Mouse (Mus musculus) heart, embryonic 13.5 days (tissue): Measurements from ENCODE around the gene Tmem132e. TPM values are rescaled to one million over a fixed set of nuclear protein-coding genes. Genes with fewer than 3 reads are reported as not detected.

Experiments
- ATAC-seq: fragments of 200-750 bp; cut with Nextera tagmentation; 2 replicates; pipeline ENCODE4 v1.8.0; 2017; ENCODE audit warnings: moderate TSS enrichment; ENCODE audit not compliant: insufficient number of reproducible peaks, low FRiP score, low TSS enrichment; ENCODE audit errors: extremely low read depth
- H3K27ac ChIP-seq: fragments of 300-500 bp; sonication (generic); replicated peaks from 2 replicates; pipeline ENCODE4 v1.5.1; 2015; ENCODE audit warnings: moderate library complexity, mild to moderate bottlenecking, inconsistent platforms
- H3K27me3 ChIP-seq: fragments of 300-500 bp; sonication (generic); replicated peaks from 2 replicates; pipeline ENCODE4 v1.6.1; 2015; ENCODE audit warnings: mild to moderate bottlenecking, inconsistent platforms
- H3K36me3 ChIP-seq: fragments of 300-500 bp; sonication (generic); 2 replicates; pipeline ENCODE4 v1.6.1; 2015; ENCODE audit warnings: mild to moderate bottlenecking, inconsistent platforms
- H3K4me1 ChIP-seq: fragments of 300-500 bp; sonication (generic); 2 replicates; pipeline ENCODE4 v1.6.1; 2015; ENCODE audit warnings: inconsistent platforms
- H3K4me2 ChIP-seq: fragments of 300-500 bp; sonication (generic); 2 replicates; pipeline ENCODE4 v1.6.1; 2015; ENCODE audit warnings: inconsistent platforms, mild to moderate bottlenecking, moderate library complexity
- H3K4me3 ChIP-seq: fragments of 300-500 bp; sonication (generic); 2 replicates; pipeline ENCODE4 v1.5.1; 2015; ENCODE audit warnings: moderate library complexity, mild to moderate bottlenecking, inconsistent platforms
- H3K9ac ChIP-seq: fragments of 300-500 bp; sonication (generic); 2 replicates; pipeline ENCODE4 v1.6.1; 2015; ENCODE audit warnings: inconsistent platforms, mild to moderate bottlenecking, moderate library complexity
- H3K9me3 ChIP-seq: fragments of 300-500 bp; sonication (generic); 2 replicates; pipeline ENCODE4 v1.6.1; 2016; ENCODE audit warnings: inconsistent platforms
- WGBS: fragments of 180-500 bp; shearing (Covaris S2); methylation state at CpG from one replicate; pipeline ENCODE4 v1.1.7; 2015; ENCODE audit warnings: mixed read lengths; 5-methylcytosine and 5-hydroxymethylcytosine counted together
- polyA plus RNA-seq: library from polyadenylated mRNA; unstranded; fragments of >200 nt; fragmentation: Nextera tagmentation; extraction: Ambion mirVana; gene quantifications from 2 replicates; pipeline ENCODE4 v1.2.1, GENCODE M21; 2015

The Tmem132e gene
- polyA plus RNA-seq, 1 experiment from 2014 or later, result 0.15 TPM

DNA sequence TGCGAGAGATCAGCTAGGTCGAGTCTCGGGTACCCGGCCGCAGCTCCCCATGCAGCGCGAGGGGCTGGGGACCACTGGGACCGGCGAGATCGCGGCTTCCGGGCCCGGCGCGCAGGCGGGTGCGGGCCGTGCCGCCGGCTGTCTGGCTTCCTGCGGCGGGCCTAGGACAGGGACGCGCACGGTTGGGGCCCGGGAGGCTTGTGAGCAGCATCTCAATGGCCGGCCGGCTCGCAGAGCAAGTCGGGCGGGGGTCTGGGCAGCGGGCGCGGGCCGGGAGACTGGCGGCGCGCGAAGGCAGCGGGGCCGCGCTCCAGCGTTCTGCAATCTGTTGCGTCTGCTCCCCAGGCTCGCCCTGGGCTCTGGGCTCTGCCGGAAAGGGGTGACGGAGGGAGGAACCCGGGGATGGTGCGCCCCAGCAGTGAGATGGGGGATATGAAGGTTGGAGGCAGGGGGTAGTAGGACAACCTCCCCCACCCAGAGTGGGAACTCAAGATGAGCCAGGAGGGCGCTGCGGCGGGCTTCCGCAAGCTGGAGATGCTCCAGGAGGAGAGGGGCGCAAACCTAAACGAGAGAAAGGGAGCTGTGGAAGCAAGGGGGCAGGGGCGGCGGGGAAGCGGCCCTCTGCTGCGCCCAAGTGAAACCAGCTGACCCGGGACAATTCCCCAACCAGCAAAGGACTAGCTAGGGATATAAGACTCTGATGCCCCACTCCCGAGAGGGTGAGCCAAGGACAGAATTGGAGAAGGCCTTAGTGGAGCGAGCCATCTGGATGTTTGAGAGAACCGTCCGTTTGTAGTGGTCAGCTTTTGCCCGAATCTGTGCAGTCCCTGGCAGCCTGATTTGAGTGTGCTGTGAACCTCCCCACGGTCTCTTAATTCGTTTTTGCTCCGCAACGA is 944 bp downstream of the Tmem132e start:
- ATAC-seq, result no peak
- 2% methylated on average over 69 of the region's 69 CpGs for WGBS
- H3K27ac ChIP-seq, result no peak overlapping the region

DNA sequence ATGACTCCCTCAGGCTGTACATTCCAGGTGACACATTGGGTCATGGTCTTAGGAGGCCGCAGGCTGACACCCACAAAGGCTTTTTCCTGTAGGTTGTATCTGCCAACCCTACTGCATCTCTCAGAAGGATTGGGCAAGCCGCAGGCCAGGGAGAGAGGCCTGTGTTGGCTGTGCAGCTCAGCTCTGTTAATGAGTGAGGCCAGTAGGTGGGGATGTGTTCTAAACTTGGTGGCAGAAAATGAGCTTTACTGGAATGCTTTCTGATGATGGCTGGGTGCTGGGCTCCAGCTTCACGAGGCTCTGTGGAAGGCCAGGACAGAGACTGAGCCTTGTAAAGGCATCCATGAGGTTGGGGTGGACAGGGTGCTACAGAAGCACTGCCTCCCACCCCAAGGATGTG is 3.6 kb downstream of the Tmem132e start:
- Histone ChIP-seq H3K4me3 (no peak overlapping the region), H3K4me1 (peaks cover 22% of the 10 kb centered on the region), H3K9ac (no peak overlapping the region), H3K27me3 (peaks cover 95% of the 10 kb centered on the region), H3K27ac (no peak overlapping the region), H3K9me3 (no peaks in the 10 kb centered on the region), H3K4me2 (no peak overlapping the region), H3K36me3 (no peaks in the 10 kb centered on the region)
- ATAC-seq, result no peak
- 46% methylated on average over 3 of the region's 3 CpGs for WGBS

More for the DNA sequence above, 944 bp downstream of the Tmem132e start:
- H3K9ac ChIP-seq, result peak overlapping the region; percentile 66
- H3K9me3 ChIP-seq, result no peaks in the 10 kb centered on the region
- no peaks in the 10 kb centered on the region for H3K36me3 ChIP-seq
- peaks cover 31% of the 10 kb centered on the region for H3K4me1 ChIP-seq
- H3K4me2 ChIP-seq, result peak overlapping the region; percentile 86
- peak overlapping the region; percentile 61 for H3K4me3 ChIP-seq
- H3K27me3 ChIP-seq, result peaks cover 97% of the 10 kb centered on the region

GRCm38 (mm10) chr11:82399621-82400020 is 10.9 kb downstream of the Tmem132e start:
- H3K36me3 ChIP-seq, result no peaks in the 10 kb centered on the region
- peaks cover 37% of the 10 kb centered on the region for H3K27me3 ChIP-seq
- no peaks in the 10 kb centered on the region for H3K4me1 ChIP-seq
- H3K9me3 ChIP-seq, result no peaks in the 10 kb centered on the region
- whole genome bisulfite sequencing, result 10% methylated on average over 3 of the region's 3 CpGs
- ATAC-seq, result no peak
- H3K9ac ChIP-seq, result no peak overlapping the region
- H3K27ac ChIP-seq, result no peak overlapping the region
- no peak overlapping the region for H3K4me3 ChIP-seq
- no peak overlapping the region for H3K4me2 ChIP-seq

DNA sequence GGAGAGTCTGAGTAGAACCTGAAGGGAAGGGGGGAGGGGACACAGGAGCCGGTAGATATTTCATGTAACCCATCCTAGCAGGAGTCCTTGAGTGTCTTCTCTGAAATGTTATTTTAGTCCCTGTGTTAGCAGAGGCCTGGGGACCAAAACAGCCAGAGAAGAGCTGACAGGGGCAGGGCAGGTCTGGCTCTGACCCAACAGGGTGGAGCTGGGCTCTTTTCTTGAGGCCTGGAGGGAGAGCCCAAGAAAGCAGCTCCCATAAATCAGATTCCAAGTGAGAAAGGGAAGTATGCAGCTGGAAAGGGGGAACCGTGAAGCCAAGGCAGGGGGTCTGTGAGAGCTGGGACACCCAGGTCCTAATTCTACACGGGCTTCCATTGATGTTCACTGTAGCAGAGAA is 16.9 kb downstream of the Tmem132e start:
- Histone ChIP-seq H3K27ac (no peak overlapping the region), H3K9ac (no peak overlapping the region), H3K4me3 (no peak overlapping the region), H3K4me2 (no peak overlapping the region), H3K4me1 (peaks cover 4% of the 10 kb centered on the region; the same call in 1 of the 2 replicates), H3K27me3 (peaks cover 18% of the 10 kb centered on the region; the same call in 1 of the 2 replicates), H3K9me3 (no peaks in the 10 kb centered on the region), H3K36me3 (no peaks in the 10 kb centered on the region)
- 43% methylated on average over 3 of the region's 3 CpGs for WGBS
- ATAC-seq, result no peak

DNA sequence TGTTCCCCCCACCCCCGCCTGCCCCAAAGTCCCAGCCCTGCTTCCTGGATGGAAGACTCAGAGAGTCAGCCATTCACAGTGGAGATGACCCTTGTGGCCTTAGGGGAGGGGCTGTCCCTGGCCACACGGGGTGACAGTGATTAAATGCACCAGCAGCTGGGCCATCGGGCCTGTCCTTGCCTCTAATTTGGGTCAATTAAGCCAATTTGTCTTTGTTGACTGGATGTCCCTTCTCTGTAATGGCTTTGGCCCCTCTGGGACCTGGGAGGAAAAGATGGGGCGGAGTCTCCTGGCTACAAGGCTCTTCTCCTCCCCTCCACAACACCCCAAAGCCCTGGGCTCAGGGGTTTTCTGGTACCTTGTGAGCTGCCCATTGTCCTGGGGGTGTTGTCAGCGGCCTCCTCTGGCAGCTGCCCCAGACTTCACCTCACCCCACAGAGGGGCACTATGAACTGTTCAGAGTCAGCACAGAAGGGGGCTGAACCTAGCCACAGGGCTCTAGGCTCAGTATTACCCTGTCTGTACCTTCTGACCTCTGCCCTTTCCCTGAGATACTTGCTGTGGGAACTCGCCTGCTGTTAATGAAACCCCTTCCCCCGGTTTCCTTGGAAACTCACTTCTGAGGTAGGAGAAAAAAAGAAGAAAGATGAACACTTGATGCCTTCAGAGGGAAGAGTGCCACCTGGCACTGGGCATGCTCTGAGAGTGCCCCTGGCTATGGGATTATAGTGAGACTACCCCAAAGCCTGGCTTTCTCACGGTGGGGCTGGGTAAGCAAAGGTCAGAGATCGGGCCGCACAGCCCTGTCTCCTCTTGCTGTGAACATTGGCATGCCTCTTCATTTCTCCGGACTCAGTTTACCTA is 17.9 kb downstream of the Tmem132e start:
- H3K4me1 ChIP-seq, result peaks cover 4% of the 10 kb centered on the region; the same call in 1 of the 2 replicates
- 42% methylated on average over 11 of the region's 11 CpGs for WGBS
- no peak overlapping the region for H3K27ac ChIP-seq
- H3K27me3 ChIP-seq, result peaks cover 18% of the 10 kb centered on the region; the same call in 1 of the 2 replicates
- H3K36me3 ChIP-seq, result no peaks in the 10 kb centered on the region
- no peak overlapping the region for H3K4me3 ChIP-seq
- no peak for ATAC-seq
- no peaks in the 10 kb centered on the region for H3K9me3 ChIP-seq
- no peak overlapping the region for H3K4me2 ChIP-seq
- H3K9ac ChIP-seq, result no peak overlapping the region

GRCm38 (mm10) chr11:82412496-82412895 is 23.8 kb downstream of the Tmem132e start:
- H3K27ac ChIP-seq, result no peak overlapping the region
- H3K27me3 ChIP-seq, result peaks cover 14% of the 10 kb centered on the region; the same call in 1 of the 2 replicates
- no peaks in the 10 kb centered on the region for H3K4me1 ChIP-seq
- no peak overlapping the region for H3K4me3 ChIP-seq
- no peak overlapping the region for H3K4me2 ChIP-seq
- no peaks in the 10 kb centered on the region for H3K36me3 ChIP-seq
- ATAC-seq, result no peak
- no peak overlapping the region for H3K9ac ChIP-seq
- no peaks in the 10 kb centered on the region for H3K9me3 ChIP-seq
- 78% methylated on average over 1 of the region's 1 CpGs for WGBS

DNA sequence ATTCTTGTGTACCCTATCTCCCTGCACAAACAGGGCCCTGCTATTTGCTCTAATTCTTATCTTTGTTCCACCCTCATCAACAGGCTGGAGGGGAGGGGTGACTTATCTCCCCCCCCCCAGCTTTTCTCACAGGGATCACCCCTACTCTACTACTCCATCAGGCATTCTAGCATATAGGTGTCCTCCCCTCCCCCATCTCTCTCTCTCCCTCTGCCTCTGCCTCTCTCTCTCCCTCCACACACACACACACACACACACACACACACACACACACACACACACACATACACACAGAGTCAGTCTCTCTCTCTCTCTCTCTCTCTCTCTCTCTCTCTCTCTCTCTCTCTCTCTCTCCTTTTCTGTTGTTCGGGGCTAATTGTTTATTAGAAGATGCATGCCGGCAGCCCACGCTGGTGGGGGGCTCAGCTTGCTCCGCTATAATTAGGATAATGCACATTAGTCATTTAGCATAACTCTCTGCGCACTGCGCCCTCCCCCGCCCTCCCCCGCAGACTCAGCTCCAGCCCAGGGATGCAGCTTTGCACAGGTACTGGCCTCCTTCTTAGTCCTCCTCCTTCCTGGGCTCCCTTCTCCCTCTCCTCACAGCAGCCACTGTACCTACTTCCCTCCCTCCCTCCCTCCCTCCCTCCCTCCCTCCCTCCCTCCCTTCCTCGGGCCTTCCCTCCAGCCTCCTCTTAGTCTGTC is 29.8 kb downstream of the Tmem132e start:
- Histone ChIP-seq H3K27ac (no peak overlapping the region), H3K4me2 (no peak overlapping the region), H3K36me3 (no peaks in the 10 kb centered on the region), H3K4me1 (no peaks in the 10 kb centered on the region), H3K4me3 (no peak overlapping the region), H3K27me3 (peaks cover 7% of the 10 kb centered on the region; the same call in 1 of the 2 replicates), H3K9ac (no peak overlapping the region), H3K9me3 (no peaks in the 10 kb centered on the region)
- ATAC-seq, result no peak
- 40% methylated on average over 8 of the region's 9 CpGs for WGBS

GRCm38 (mm10) chr11:82421909-82422308 is 33.2 kb downstream of the Tmem132e start:
- Histone ChIP-seq H3K4me1 (no peaks in the 10 kb centered on the region), H3K9me3 (no peaks in the 10 kb centered on the region), H3K4me2 (no peak overlapping the region), H3K9ac (no peak overlapping the region), H3K4me3 (no peak overlapping the region), H3K27ac (no peak overlapping the region), H3K36me3 (no peaks in the 10 kb centered on the region), H3K27me3 (no peaks in the 10 kb centered on the region; the same call in 1 of the 2 replicates)
- no peak for ATAC-seq
- 37% methylated on average over 5 of the region's 5 CpGs for WGBS

- no peak overlapping the region for H3K9ac ChIP-seq
- H3K36me3 ChIP-seq, result no peaks in the 10 kb centered on the region
- no peaks in the 10 kb centered on the region for H3K9me3 ChIP-seq
- H3K27ac ChIP-seq, result no peak overlapping the region
- 18% methylated on average over 4 of the region's 4 CpGs for WGBS
- H3K4me1 ChIP-seq, result no peaks in the 10 kb centered on the region
- no peak overlapping the region for H3K4me3 ChIP-seq
- ATAC-seq, result no peak
- H3K4me2 ChIP-seq, result no peak overlapping the region
- no peaks in the 10 kb centered on the region for H3K27me3 ChIP-seq
These were observed 34.8 kb downstream of the Tmem132e start for GRCm38 (mm10) chr11:82423521-82423920.

DNA sequence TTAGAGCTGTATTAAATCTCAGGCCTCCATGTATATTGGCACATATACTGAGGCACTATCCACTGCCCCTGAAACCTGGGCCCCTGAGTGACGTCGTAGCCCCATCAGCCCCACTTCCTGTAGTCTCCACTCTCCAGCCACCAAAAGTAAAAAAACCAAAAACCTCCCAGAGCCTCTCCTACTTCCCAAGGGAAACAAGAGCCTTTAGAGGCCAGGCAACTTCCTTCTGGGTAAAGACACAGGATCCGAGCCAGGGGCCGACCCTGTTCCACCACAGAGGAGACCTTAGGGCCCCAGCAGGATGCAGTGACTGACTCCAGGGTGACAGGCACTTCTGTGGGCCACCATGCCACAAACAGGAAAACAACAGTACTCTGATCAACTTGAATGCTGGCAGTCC is 40.1 kb downstream of the Tmem132e start:
- Histone ChIP-seq H3K9me3 (no peaks in the 10 kb centered on the region), H3K9ac (no peak overlapping the region), H3K4me2 (no peak overlapping the region), H3K27me3 (peaks cover 39% of the 10 kb centered on the region), H3K27ac (no peak overlapping the region), H3K4me3 (no peak overlapping the region), H3K4me1 (no peaks in the 10 kb centered on the region), H3K36me3 (no peaks in the 10 kb centered on the region)
- WGBS, result 58% methylated on average over 4 of the region's 4 CpGs
- no peak for ATAC-seq
